Mouse (Mus musculus) CH12.LX (cell line): ENCODE results near the gene Gjc2. TPM values are rescaled to one million over a fixed set of nuclear protein-coding genes. Genes with fewer than 3 reads are reported as not detected.

Experiments
- DNase-seq: peaks from one replicate; pipeline ENCODE4 v3.0.0-alpha.2; 2013; ENCODE audit errors: extremely low read depth
- H3K27ac ChIP-seq: 2 replicates; pipeline ENCODE4 v1.5.1; 2012; ENCODE audit warnings: low read depth, mild to moderate bottlenecking, control low read depth, moderate library complexity; ENCODE audit not compliant: insufficient read depth
- H3K27me3 ChIP-seq: replicated peaks from 2 replicates; pipeline ENCODE3; 2012; ENCODE audit warnings: inconsistent platforms
- H3K36me3 ChIP-seq, 2 experiments: replicated peaks in 1 of 2; 2 replicates each; pipeline versions ENCODE3 to v1.6.1; 2012; ENCODE audit warnings: inconsistent platforms in 1 of 2, low read length in 1 of 2, mild to moderate bottlenecking in 1 of 2, mixed read lengths in 1 of 2, moderate library complexity in 1 of 2; ENCODE audit not compliant: control insufficient read depth in 1 of 2, insufficient read depth in 1 of 2
- H3K4me1 ChIP-seq, 2 experiments: 2 replicates each; pipeline ENCODE4 v1.6.1; 2012; ENCODE audit warnings: inconsistent platforms in 1 of 2, moderate library complexity in 1 of 2; ENCODE audit not compliant: insufficient read depth in 2 of 2, control insufficient read depth in 1 of 2
- H3K4me2 ChIP-seq: 2 replicates; pipeline ENCODE4 v1.6.1; 2012; ENCODE audit warnings: low read depth, mild to moderate bottlenecking, control low read depth; ENCODE audit not compliant: poor library complexity, insufficient read depth, severe bottlenecking
- H3K4me3 ChIP-seq, 3 experiments: fragments of 150-350 bp in 1 of 3; sonication (generic) in 1 of 3; replicated peaks in 1 of 3; 2 replicates each; pipeline versions ENCODE3 to v1.5.1; 2011 to 2012; ENCODE audit warnings: low read depth in 2 of 3, low read length in 2 of 3, mild to moderate bottlenecking in 2 of 3, moderate library complexity in 2 of 3, control low read depth in 1 of 3, improper control_type of control experiment in 1 of 3, inconsistent platforms in 1 of 3, mixed read lengths in 1 of 3; ENCODE audit not compliant: poor library complexity in 1 of 3
- H3K79me2 ChIP-seq: replicated peaks from 2 replicates; pipeline ENCODE4 v1.6.1; 2012; ENCODE audit warnings: mild to moderate bottlenecking, moderate library complexity; ENCODE audit not compliant: control insufficient read depth, poor library complexity, insufficient read depth, severe bottlenecking; ENCODE audit errors: extremely low read depth
- H3K9ac ChIP-seq: 2 replicates; pipeline ENCODE4 v1.6.1; 2012; ENCODE audit warnings: low read depth, mild to moderate bottlenecking, control low read depth, moderate library complexity; ENCODE audit not compliant: insufficient read depth
- H3K9me3 ChIP-seq: replicated peaks from 2 replicates; pipeline ENCODE3; 2012; ENCODE audit warnings: low read length, inconsistent platforms, mixed read lengths
- BHLHE40 ChIP-seq: IDR thresholded peaks from 2 replicates; pipeline ENCODE4 v1.6.1; 2011; ENCODE audit warnings: mild to moderate bottlenecking, low read depth, low read length, improper control_type of control experiment
- CHD2 ChIP-seq: IDR thresholded peaks from 2 replicates; pipeline ENCODE4 v1.6.1; 2011; ENCODE audit warnings: low read length, improper control_type of control experiment
- ELF1 ChIP-seq: IDR thresholded peaks from 2 replicates; pipeline ENCODE4 v1.6.1; 2014; ENCODE audit warnings: low read depth, mild to moderate bottlenecking, inconsistent platforms, low read length, improper control_type of control experiment
- ETS1 ChIP-seq: conservative IDR thresholded peaks from 2 replicates; pipeline ENCODE4 v1.6.1; 2012; ENCODE audit warnings: low read depth, mild to moderate bottlenecking, inconsistent platforms, low read length, improper control_type of control experiment, moderate library complexity
- HCFC1 ChIP-seq: IDR thresholded peaks from 2 replicates; pipeline ENCODE4 v1.6.1; 2012; ENCODE audit warnings: low read depth, mild to moderate bottlenecking, inconsistent platforms, low read length, improper control_type of control experiment
- IRF4 ChIP-seq: IDR thresholded peaks from 2 replicates; pipeline ENCODE4 v1.6.1; 2014; ENCODE audit warnings: low read depth, mild to moderate bottlenecking, inconsistent platforms, low read length, improper control_type of control experiment
- JUN ChIP-seq: IDR thresholded peaks from 2 replicates; pipeline ENCODE4 v1.6.1; 2011; ENCODE audit warnings: low read depth, mild to moderate bottlenecking, low read length, improper control_type of control experiment, moderate library complexity; ENCODE audit not compliant: insufficient read depth
- KAT2A ChIP-seq: IDR thresholded peaks from 2 replicates; pipeline ENCODE4 v1.6.1; 2012; ENCODE audit warnings: low read length, improper control_type of control experiment, inconsistent platforms; ENCODE audit not compliant: insufficient replicate concordance
- MAFK ChIP-seq: IDR thresholded peaks from 2 replicates; pipeline ENCODE4 v1.6.1; 2011; ENCODE audit warnings: low read length, improper control_type of control experiment; ENCODE audit not compliant: insufficient replicate concordance
- MAX ChIP-seq: IDR thresholded peaks from 2 replicates; pipeline ENCODE4 v1.6.1; 2011; ENCODE audit warnings: low read length, improper control_type of control experiment
- MEF2A ChIP-seq: IDR thresholded peaks from 2 replicates; pipeline ENCODE4 v1.6.1; 2014; ENCODE audit warnings: low read depth, mild to moderate bottlenecking, inconsistent platforms, low read length, improper control_type of control experiment, borderline replicate concordance
- MXI1 ChIP-seq: IDR thresholded peaks from 2 replicates; pipeline ENCODE4 v1.6.1; 2011; ENCODE audit warnings: mild to moderate bottlenecking, low read depth, low read length, improper control_type of control experiment
- MYC ChIP-seq: IDR thresholded peaks from 2 replicates; pipeline ENCODE4 v1.6.1; 2011; ENCODE audit warnings: low read depth, mild to moderate bottlenecking, improper control_type of control experiment, low read length
- NELFE ChIP-seq: IDR thresholded peaks from 2 replicates; pipeline ENCODE4 v1.6.1; 2011; ENCODE audit warnings: low read depth, low read length, improper control_type of control experiment
- NRF1 ChIP-seq: IDR thresholded peaks from 2 replicates; pipeline ENCODE4 v1.6.1; 2014; ENCODE audit warnings: low read depth, mild to moderate bottlenecking, inconsistent platforms, low read length, improper control_type of control experiment, moderate library complexity
- POLR2A ChIP-seq: IDR thresholded peaks from 2 replicates; pipeline ENCODE4 v1.6.1; 2011; ENCODE audit warnings: low read depth, mild to moderate bottlenecking, improper control_type of control experiment, low read length
- POLR2AphosphoS2 ChIP-seq: IDR thresholded peaks from 2 replicates; pipeline ENCODE4 v1.6.1; 2011; ENCODE audit warnings: low read depth, low read length, improper control_type of control experiment
- TBP ChIP-seq: conservative IDR thresholded peaks from 2 replicates; pipeline ENCODE4 v1.6.1; 2011; ENCODE audit warnings: low read depth, low read length, improper control_type of control experiment
- TCF12 ChIP-seq: IDR thresholded peaks from 2 replicates; pipeline ENCODE4 v1.6.1; 2014; ENCODE audit warnings: low read depth, mild to moderate bottlenecking, inconsistent platforms, low read length, improper control_type of control experiment
- UBTF ChIP-seq: IDR thresholded peaks from 2 replicates; pipeline ENCODE4 v1.6.1; 2012; ENCODE audit warnings: low read depth, mild to moderate bottlenecking, inconsistent platforms, low read length, improper control_type of control experiment, moderate library complexity
- USF2 ChIP-seq: conservative IDR thresholded peaks from 2 replicates; pipeline ENCODE4 v1.6.1; 2011; ENCODE audit warnings: low read depth, low read length, improper control_type of control experiment
- ZMIZ1 ChIP-seq: IDR thresholded peaks from 2 replicates; pipeline ENCODE4 v1.6.1; 2012; ENCODE audit warnings: low read depth, mild to moderate bottlenecking, inconsistent platforms, low read length, improper control_type of control experiment
- ZNF384 ChIP-seq: IDR thresholded peaks from 2 replicates; pipeline ENCODE4 v1.6.1; 2012; ENCODE audit warnings: low read depth, low read length, improper control_type of control experiment, inconsistent platforms
- dilution Hi-C: fragments of 300-500 bp; cut with MboI; formaldehyde crosslinking; loops from 2 replicates; pipeline ENCODE4 v1.14.3; 2020; ENCODE audit warnings: low sequenced_read_pairs; ENCODE audit not compliant: extremely low pct_unique_long_range_greater_than_20kb, extremely low pct_ligation_motif_present
- in situ Hi-C: fragments of 300-500 bp; cut with MboI; formaldehyde crosslinking; loops from 3 replicates; pipeline ENCODE4 v1.14.3; 2019; ENCODE audit warnings: low sequenced_read_pairs, low pct_ligation_motif_present, low pct_unique_long_range_greater_than_20kb, mixed read lengths
- polyA plus RNA-seq: library from polyadenylated mRNA; unstranded; fragments of >175 nt; gene quantifications from 2 replicates; pipeline ENCODE4 v1.2.1, GENCODE M21; 2012; ENCODE audit warnings: low read depth; ENCODE audit not compliant: insufficient read length
- total RNA-seq, 2 experiments: library from RNA; depleted of rRNA; stranded (reverse); fragments of 300-350 nt in 1 of 2; fragments of >200 nt in 1 of 2; gene quantifications; 2 replicates each; pipeline ENCODE4 v1.2.3; 2012 to 2014

The Gjc2 gene
- total and polyA plus RNA-seq, 3 experiments, result 0.08 to 0.13 TPM; not detected in 1

DNA sequence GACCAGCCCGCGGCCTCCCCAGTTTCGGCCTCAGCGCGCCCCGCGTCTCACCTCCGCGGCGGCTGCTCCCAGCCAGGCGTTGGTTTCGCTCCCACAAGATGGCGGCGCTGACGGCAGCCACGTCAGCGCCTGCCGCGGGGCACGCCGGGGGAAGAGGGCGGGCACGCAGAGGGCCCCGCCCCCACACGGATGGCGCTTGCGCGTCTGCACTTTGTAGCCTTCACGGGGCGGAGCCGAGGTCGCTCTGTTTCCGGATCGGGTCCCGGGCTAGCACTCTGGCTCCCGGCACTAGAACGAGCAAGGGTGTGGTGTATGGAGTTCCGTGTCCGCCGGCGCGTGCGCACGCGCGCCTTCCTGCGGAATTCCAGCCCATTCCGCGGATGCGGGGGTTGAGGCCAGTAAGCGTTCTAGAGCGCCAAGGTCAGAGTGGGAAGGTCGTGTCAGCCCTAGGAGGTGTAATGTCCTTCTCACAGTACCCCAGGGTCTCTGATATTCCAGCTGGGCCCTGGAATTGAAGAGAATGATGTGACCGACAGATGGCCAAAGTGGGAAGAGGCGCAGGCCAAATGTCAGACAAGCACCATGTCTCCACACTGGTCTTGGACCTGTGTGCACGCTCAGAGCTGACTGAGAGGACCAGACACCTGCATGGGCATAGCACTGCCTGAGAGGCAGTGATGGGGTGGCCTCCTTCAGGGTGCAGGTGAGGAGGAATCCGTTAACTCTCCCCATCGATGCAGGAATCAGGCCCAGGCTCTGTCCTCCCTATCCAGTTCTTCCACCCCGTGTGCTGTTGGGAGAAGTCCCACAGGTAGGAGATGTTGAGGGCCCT, 45.3 kb upstream of the Gjc2 start, which contains the start of gene Arf1:
Gene Arf1, minus strand, starts transcription at position 149 of the 832 bp plus-strand sequence.
- dilution Hi-C loops (no loop called here), in situ Hi-C loops (no loop called here)
- peak within 1 kb of the TSS; percentile 99 for H3K9ac ChIP-seq
- H3K4me1 ChIP-seq, result peaks cover 9 to 52% of the 10 kb centered on the region in 2 experiments
- peak within 1 kb of the TSS; percentile 80 for H3K4me2 ChIP-seq
- peak within 1 kb of the TSS; percentile 89 for H3K27ac ChIP-seq
- no peaks in the 10 kb centered on the region for H3K27me3 ChIP-seq
- TF ChIP-seq UBTF (peak; percentile 87; the same call in 1 of the 2 replicates), MAX (peak; percentile 52; the same call in 1 of the 2 replicates), HCFC1 (peak; percentile 88), POLR2A (peak; percentile 98), KAT2A (peak; percentile 76; the same call in 1 of the 2 replicates), MYC (no peak), MEF2A (peak; percentile 87), MXI1 (peak; percentile 73; the same call in 1 of the 2 replicates), JUN (no peak), CHD2 (peak; percentile 15; the same call in 1 of the 2 replicates), TBP (peak; percentile 82), NELFE (peak; percentile 97), USF2 (no peak), ZNF384 (0 out of 2 replicates have a peak, but pooled peaks have one; percentile 8), BHLHE40 (peak; percentile 85), NRF1 (peak; percentile 95), MAFK (peak; percentile 41; the same call in 1 of the 2 replicates), POLR2AphosphoS2 (peak; percentile 77; the same call in 1 of the 2 replicates), ZMIZ1 (peak; percentile 95), ELF1 (peak; percentile 97), IRF4 (no peak; the same call in 1 of the 2 replicates), TCF12 (peak; percentile 96), ETS1 (no peak)
- TF ChIP-seq, all 38 proteins: peak for 18
- Histone ChIP-seq H3K79me2 (peaks cover 45% of the 10 kb centered on the region), H3K9me3 (no peaks in the 10 kb centered on the region), H3K36me3 (peaks cover 4 to 21% of the 10 kb centered on the region in 2 experiments), H3K4me3 (peak within 1 kb of the TSS; percentile 89 to 98 (median 91))
- DNase-seq, result peak; percentile 97
